In genomic region chr11:100985607-100986006, GRCm38 (mm10) we compare ENCODE assay signal across 11 mouse cellular contexts. TPM values are rescaled to one million over a fixed set of nuclear protein-coding genes. Genes with fewer than 3 reads are reported as not detected.
A peak's percentile ranks its signal among the peaks of the same experiment; 100 is the strongest.
DNase-seq lines count a peak whose midpoint lies in the region; ATAC-seq and TF ChIP-seq lines count a peak whose summit lies in the region.
"Had no signal": no experiment of that assay in that cellular context is flagged by ENCODE, and none has a peak within 500 bp of the region (broad histone marks: within the 10 kb centered on the region; RNA-seq: fewer than 3 reads in every experiment).

No protein-coding gene starts in this region.

- no peak overlapping the region for H3K27ac ChIP-seq in kidney, postnatal 0 days
- no peak overlapping the region for H3K27ac ChIP-seq in ES-Bruce4 (ENCODE audit: insufficient read depth, low read length)
- H3K27ac ChIP-seq: forebrain, embryonic 10.5 days had no signal

- DNase-seq in kidney, postnatal 0 days (ENCODE audit: low spot score) = no peak
- no peak for DNase-seq in kidney, adult 18-20 months
- DNase-seq in 416B (ENCODE audit: low read depth) = peak; percentile 66
- no peak for DNase-seq in heart, adult 11 months
- DNase-seq in adrenal gland, postnatal 25 days = no peak
- no peak for DNase-seq in left cerebral cortex, postnatal 4 days
- DNase-seq: adrenal gland, adult 2 months had no signal

- TF ChIP-seq EP300 in ES-Bruce4 (IDR thresholded peaks at IDR 0.05; ENCODE audit: insufficient read depth, low read depth, low read length) = no peak

- no peaks in the 10 kb centered on the region for H3K4me1 ChIP-seq in kidney, postnatal 0 days (replicated peaks; ENCODE audit: insufficient read depth, low read length)
- no peaks in the 10 kb centered on the region for H3K4me1 ChIP-seq in ES-Bruce4 (ENCODE audit: control insufficient read depth, insufficient read depth, low read length)

- no peak overlapping the region for H3K4me3 ChIP-seq in kidney, postnatal 0 days (replicated peaks; ENCODE audit: low read depth, low read length)
- H3K4me3 ChIP-seq in ES-Bruce4 (ENCODE audit: low read depth, low read length) = no peak overlapping the region
- H3K4me3 ChIP-seq: forebrain, embryonic 10.5 days had no signal

- TF ChIP-seq POLR2A in ES-Bruce4 (IDR thresholded peaks at IDR 0.05; ENCODE audit: insufficient read depth, low read length) = no peak

- H3K9me3 ChIP-seq in kidney, postnatal 0 days (replicated peaks; ENCODE audit: low read length) = no peaks in the 10 kb centered on the region
- no peaks in the 10 kb centered on the region for H3K9me3 ChIP-seq in ES-Bruce4 (replicated peaks; ENCODE audit: control insufficient read depth, insufficient read depth, low read length, poor library complexity, severe bottlenecking)
- H3K9me3 ChIP-seq: forebrain, embryonic 10.5 days had no signal

- no peaks in the 10 kb centered on the region for H3K36me3 ChIP-seq in kidney, postnatal 0 days (ENCODE audit: insufficient read depth, low read length)
- H3K36me3 ChIP-seq in ES-Bruce4 (ENCODE audit: control insufficient read depth, insufficient read depth, low read length, poor library complexity, severe bottlenecking) = no peaks in the 10 kb centered on the region
- H3K36me3 ChIP-seq: forebrain, embryonic 10.5 days had no signal

- peak; percentile 55 for TF ChIP-seq CTCF in kidney, postnatal 0 days (IDR thresholded peaks at IDR 0.05; ENCODE audit: low read depth)
- peak; percentile 89 for TF ChIP-seq CTCF in ES-Bruce4 (IDR thresholded peaks at IDR 0.05; ENCODE audit: low read depth, low read length)

- 58% methylated on average over 3 of the region's 3 CpGs for WGBS in kidney, postnatal 0 days

- H3K27me3 ChIP-seq in kidney, postnatal 0 days (ENCODE audit: insufficient read depth, low read length) = no peaks in the 10 kb centered on the region
- H3K27me3 ChIP-seq in ES-Bruce4 (ENCODE audit: control insufficient read depth, insufficient read depth, low read length, poor library complexity, severe bottlenecking) = no peaks in the 10 kb centered on the region

- intact Hi-C loops in left cerebral cortex, postnatal 4 days (cut with DNase I) = no loop called here

- no peak for ATAC-seq in kidney, postnatal 0 days (replicated peaks; ENCODE audit: low FRiP score, low read depth)
- 0 out of 2 replicates have a peak, but pooled peaks have one; percentile 28 for ATAC-seq in granulocyte monocyte progenitor cell, adult 5-6 weeks (replicated peaks; ENCODE audit: poor library complexity, severe bottlenecking)
- ATAC-seq: midbrain, embryonic 16.5 days had no signal

- no peak overlapping the region for H3K9ac ChIP-seq in kidney, postnatal 0 days (ENCODE audit: low read depth, low read length)
- H3K9ac ChIP-seq in ES-Bruce4 (ENCODE audit: low read depth, poor library complexity, severe bottlenecking) = no peak overlapping the region

- no peak overlapping the region for H3K4me2 ChIP-seq in kidney, postnatal 0 days (ENCODE audit: low read length)

RNA-seq across cellular contexts. Expression of gene Cavin1, which starts 14.9 kb away (rescaled TPM):
- 143 and 156 TPM in 2 replicates for polyA plus RNA-seq in kidney, postnatal 0 days (2015; fragmentation: Nextera tagmentation; extraction: Ambion mirVana)
- 78.5 and 79.8 TPM in 2 replicates for polyA plus RNA-seq in ES-Bruce4 (2011; ENCODE audit: insufficient read depth, insufficient read length, low read depth, missing spikeins)
- 1.1 and 1.5 TPM in 2 replicates for total RNA-seq in granulocyte monocyte progenitor cell, adult 5-6 weeks (2014; fragmentation: Nextera tagmentation)
- total RNA-seq in granulocyte monocyte progenitor cell, adult 5-6 weeks (2017) = 0.93 and 1.6 TPM in 2 replicates
- total RNA-seq in adrenal gland, postnatal 25 days (2021) = 224 and 271 TPM in 2 replicates
- total RNA-seq in left cerebral cortex, postnatal 4 days (2021) = 10 to 100 TPM; 22.6 to 22.8 TPM

RNA-seq across cellular contexts. Expression of gene Atp6v0a1, which starts 23.6 kb away (rescaled TPM):
- polyA plus RNA-seq in kidney, postnatal 0 days (2015; fragmentation: Nextera tagmentation; extraction: Ambion mirVana) = 33.8 and 35.1 TPM in 2 replicates
- polyA plus RNA-seq in ES-Bruce4 (2011; ENCODE audit: insufficient read depth, insufficient read length, low read depth, missing spikeins) = 33.7 and 37.5 TPM in 2 replicates
- 42.7 and 66.2 TPM in 2 replicates for total RNA-seq in granulocyte monocyte progenitor cell, adult 5-6 weeks (2014; fragmentation: Nextera tagmentation)
- 16.8 and 17.9 TPM in 2 replicates for total RNA-seq in granulocyte monocyte progenitor cell, adult 5-6 weeks (2017)
- 106 and 144 TPM in 2 replicates for total RNA-seq in adrenal gland, postnatal 25 days (2021)
- 100 to 1,000 TPM; 257 to 302 TPM for total RNA-seq in left cerebral cortex, postnatal 4 days (2021)

RNA-seq across cellular contexts. Expression of gene Stat3, which starts 46.3 kb away (rescaled TPM):
- polyA plus RNA-seq in kidney, postnatal 0 days (2015; fragmentation: Nextera tagmentation; extraction: Ambion mirVana) = 48.0 and 51.8 TPM in 2 replicates
- 31.2 and 39.8 TPM in 2 replicates for polyA plus RNA-seq in ES-Bruce4 (2011; ENCODE audit: insufficient read depth, insufficient read length, low read depth, missing spikeins)
- 51.6 and 54.7 TPM in 2 replicates for total RNA-seq in granulocyte monocyte progenitor cell, adult 5-6 weeks (2014; fragmentation: Nextera tagmentation)
- 52.1 and 80.7 TPM in 2 replicates for total RNA-seq in granulocyte monocyte progenitor cell, adult 5-6 weeks (2017)
- 81.5 and 88.6 TPM in 2 replicates for total RNA-seq in adrenal gland, postnatal 25 days (2021)
- 10 to 100 TPM; 32.4 to 36.7 TPM for total RNA-seq in left cerebral cortex, postnatal 4 days (2021)
